Mouse (Mus musculus): ENCODE measurements around the gene Agps.
A peak's percentile ranks its signal among the peaks of the same experiment; 100 is the strongest.
"Not testable (repeated sequence)": the region's sequence is repeated elsewhere in the genome, so short reads cannot be mapped to it uniquely, and the experiment has no call there.

The Agps gene

GRCm38 (mm10) chr2:75929786-75930444, 97.9 kb downstream of the Agps start:
- DNase-seq (ENCODE audit: low spot score in 2 of 2), result no peak

DNA sequence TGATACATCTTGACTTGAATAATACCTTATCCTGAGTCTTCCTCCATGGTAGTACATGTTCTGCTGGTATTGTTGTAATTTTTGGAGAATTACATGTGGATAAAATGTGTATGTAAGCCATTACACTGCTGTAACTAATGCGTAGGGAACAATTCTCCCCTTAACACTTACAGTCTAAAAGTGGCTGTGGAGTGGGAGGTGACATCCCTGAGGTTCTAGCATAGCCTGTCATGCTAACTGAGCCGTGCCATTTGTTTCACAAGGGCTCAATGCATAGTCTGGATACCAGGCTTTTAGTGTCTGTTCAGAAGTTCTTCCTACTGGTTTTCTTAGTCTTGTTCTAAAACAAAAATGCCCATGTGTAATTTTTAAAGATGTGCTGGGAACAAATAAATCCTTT, 99.0 kb downstream of the Agps start:
- DNase-seq (ENCODE audit: low spot score in 2 of 2), result no peak

- DNase-seq (ENCODE audit: low spot score in 2 of 2), result no peak
These were observed 101.6 kb downstream of the Agps start for GRCm38 (mm10) chr2:75933541-75933940.

DNA sequence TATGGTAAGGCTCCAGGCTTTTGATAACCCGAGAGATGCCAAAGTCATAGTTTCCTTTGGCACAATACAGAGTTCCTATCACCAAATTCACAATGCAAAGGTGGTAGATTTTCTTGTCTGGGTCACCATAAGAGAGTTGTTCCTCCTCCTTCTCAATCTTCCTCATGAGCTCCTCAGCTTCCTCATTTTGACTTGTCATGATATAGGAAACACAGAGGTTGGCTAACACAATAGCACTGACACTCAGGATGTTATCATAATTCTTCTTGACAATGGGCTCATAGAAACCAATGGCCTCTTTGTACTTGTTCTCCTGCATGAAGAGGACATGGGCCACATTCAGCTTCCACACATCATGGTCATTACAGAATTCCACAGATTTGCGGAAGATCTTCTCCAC, 104.7 kb downstream of the Agps start:
- not testable (repeated sequence) for DNase-seq (ENCODE audit: low spot score in 2 of 2)

- DNase-seq (ENCODE audit: low spot score in 2 of 2), result not testable (repeated sequence)
These were observed 105.6 kb downstream of the Agps start for GRCm38 (mm10) chr2:75937520-75938116.

GRCm38 (mm10) chr2:75938117-75939063, 106.4 kb downstream of the Agps start, which contains the start of gene Ttc30b:
TSS of gene Ttc30b (minus strand) at chr2:75938585.
- peak; percentile 49 to 68 for DNase-seq (ENCODE audit: low spot score in 2 of 2)

DNA sequence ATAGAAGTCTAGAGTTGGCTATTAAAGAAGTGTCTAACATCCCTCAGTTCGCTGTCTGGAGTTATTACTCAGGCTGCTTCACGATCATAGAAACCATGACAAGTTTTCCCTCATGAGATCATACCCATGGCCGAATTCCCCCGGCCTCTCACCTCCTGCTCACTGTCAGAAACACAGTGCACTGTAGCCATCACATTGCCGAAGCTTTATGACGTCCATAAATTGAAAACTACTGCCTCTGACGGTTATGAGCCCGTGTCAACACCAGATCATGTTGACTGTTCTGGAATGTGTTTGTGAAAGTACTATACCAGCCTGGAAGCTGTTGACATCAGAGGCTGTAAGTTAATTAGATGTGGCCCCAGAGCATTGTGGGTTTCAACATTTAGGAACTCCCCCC, 118.7 kb downstream of the Agps start:
- no peak for DNase-seq (ENCODE audit: low spot score in 2 of 2)

DNA sequence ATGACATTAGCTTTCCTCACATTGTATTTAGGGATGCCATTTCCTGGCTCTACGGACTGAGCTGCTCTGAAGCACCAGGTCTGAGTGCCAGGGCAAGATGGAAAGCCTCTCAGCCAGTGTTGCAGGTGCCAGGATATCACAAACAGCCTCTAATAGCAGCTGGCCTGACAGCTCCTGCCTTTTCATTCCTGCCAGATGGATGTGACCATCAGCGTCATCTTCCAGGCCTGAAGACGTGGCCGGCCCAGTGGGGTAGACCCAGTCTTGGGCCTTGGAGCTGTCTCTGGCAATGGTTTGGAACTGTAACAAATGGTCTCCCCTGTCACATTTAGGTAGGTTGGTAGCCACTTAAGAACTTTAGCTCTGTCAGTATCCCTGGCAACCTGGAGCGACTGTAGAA, 121.3 kb downstream of the Agps start:
- DNase-seq (ENCODE audit: low spot score in 2 of 2), result no peak

DNA sequence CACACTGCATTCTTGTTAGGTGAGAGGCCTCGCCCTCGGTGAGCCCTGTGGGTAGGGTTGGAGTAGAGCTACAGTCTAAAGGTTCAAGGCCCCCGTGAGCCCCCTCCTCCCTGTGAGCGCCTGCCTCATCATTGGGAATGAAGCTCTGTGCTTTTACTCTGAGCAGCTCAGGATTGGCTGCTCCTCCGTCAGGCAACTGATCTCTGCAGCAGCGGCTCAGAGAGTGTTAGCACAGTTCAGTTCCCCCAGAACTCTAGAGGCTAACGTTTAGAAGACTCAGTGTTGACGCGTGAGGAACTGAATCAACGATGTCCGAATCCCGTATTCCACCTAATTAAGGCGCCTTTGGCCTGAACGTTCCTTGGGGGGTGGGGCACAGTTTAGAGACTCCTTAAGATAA, 123.7 kb downstream of the Agps start:
- DNase-seq (ENCODE audit: low spot score in 2 of 2), result no peak

GRCm38 (mm10) chr2:75959183-75959849, 127.3 kb downstream of the Agps start:
- no peak for DNase-seq (ENCODE audit: low spot score in 2 of 2)

DNA sequence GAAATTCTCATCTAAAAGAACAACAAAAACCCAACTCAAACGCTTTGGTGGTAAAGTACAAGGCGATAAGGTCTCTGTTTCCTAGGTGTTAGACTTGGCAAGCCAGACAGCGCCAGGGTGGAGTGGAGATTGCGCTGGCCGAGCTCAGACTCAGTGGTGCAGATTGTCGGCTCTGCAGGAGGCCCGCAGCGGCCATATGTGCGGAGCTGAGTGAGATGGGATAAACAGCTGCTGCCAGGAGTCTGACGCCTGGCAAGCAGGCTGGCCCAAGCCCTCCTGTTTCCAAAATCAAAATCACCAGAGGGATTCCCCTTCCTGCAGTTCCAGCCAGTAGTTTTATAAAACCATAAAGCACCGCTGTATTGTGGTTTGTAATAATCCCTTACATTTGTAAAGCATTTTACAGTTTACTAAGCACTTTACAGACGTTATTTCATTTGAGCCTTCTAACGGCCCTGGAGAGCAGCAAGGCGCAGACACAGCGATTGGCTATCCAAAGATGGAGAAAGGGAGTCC, 127.9 kb downstream of the Agps start:
- DNase-seq (ENCODE audit: low spot score in 2 of 2), result no peak

DNA sequence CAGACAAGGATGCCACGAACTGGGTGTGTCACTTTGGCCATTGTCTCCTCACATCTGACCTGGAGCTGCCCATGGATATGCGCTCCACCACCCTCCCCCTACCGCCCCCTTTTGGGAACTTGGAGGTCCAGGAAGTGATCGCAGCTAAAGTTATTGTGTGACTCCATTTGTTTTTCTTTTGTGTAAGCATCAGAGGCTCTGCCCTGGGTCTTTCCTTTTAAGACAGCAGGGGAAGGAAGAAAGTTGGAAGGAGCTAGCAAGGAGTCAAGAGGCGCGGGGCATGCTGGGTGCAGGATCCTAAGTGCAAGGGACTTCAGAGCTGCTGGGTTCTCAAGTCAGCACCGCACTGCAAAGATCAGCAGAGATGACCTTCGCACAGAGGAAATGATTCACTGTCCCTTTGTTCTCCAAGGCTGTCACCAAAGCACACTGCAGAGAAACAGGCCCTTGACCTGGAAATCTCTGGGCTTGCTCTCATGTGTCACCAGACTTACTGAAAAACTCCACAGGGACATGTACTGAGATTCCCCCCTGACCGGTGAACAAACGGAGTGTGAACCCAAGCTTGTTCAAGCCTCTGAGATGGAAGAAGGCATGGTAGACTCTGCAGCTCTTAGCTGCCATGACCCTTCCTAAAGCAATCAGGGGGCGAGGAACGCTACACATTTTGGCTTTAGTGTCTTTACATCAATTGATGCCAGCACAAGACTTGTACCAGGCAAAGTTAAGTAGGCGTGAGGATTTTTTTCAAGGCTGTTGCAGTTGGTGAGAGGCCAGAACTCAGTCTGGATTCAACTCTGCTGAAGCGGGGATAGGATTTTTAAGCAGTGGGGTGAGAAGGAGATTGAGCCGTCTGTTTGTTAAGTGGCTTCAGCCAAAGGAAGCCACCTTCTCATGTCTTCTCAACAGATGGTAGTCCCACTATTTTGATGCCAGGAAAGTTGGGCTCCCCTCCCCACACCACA, 128.7 kb downstream of the Agps start:
- DNase-seq (ENCODE audit: low spot score in 2 of 2), result no peak

DNA sequence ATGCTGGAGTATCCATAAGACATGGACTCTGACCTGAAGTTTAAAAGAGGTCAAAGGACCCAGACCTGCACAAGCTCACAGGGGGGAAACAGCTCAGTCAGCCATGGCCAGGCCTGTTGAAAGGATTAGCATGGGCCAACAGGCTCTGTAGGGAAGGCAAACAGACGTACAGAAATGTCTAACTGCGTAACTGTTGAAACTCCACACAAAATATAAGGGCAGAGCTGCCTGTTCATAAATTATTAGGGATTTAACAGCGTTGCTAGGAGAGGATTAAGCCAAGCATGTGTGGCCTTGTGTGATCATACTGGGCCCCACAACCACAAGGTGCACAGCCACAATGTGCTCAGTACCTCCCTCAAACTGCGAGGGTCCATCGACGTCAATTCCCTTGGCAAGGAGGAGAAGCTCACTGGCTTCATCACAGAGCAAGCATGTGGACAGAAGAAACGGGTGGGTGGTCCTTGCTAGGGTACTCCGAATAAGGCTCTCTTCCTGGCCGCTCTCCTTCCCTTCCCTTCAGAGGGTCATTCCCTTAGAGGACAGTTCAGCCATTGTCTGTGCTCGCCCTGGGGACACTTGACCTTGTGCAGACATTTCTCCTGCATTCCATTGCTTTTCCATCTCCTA, 131.3 kb downstream of the Agps start:
- DNase-seq (ENCODE audit: low spot score in 2 of 2), result no peak

DNA sequence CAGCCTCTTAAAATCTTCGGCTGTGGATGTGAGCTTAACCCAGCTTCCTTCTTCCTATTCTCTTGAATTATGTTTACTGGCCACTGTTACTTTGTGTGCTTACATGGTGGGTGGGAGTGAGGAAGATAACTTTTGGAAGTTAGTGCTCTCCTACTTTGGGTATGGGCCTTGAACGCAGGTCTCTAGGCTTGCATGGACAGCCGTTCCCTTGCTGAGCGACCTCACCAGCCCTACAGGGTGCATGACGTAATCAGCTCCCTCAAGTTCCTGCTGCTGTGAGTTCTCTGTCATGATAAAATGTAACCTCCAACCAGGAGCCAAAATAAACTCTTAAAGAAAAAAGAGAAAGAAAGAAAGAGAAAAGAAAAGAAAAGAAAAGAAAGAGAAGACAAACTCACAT, 132.1 kb downstream of the Agps start:
- no peak for DNase-seq (ENCODE audit: low spot score in 2 of 2)

DNA sequence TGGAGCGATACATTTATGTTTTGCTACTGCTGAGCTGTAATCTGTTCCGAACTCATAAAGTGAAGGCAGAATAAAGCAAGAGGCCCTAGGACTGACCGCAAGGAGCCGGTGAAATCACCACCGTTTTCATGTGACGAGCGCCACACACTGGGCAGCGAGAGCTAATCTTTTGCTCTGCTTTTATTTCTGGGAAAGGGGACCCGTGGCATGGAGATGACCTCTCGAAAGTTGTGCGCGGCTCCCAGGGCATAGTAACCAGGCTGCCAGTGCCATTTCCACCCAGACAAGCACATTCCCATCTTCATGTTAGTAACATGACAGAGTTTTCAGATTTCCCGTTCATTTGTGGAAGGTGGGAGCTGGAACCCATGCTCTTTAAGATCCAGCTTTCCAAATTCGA, 132.5 kb downstream of the Agps start:
- DNase-seq (ENCODE audit: low spot score in 2 of 2), result peak in 1 of 2 experiments; percentile 13

- DNase-seq (ENCODE audit: low spot score in 2 of 2), result peak; percentile 40 to 66
These were observed 133.0 kb downstream of the Agps start for GRCm38 (mm10) chr2:75964972-75965371.

- DNase-seq (ENCODE audit: low spot score in 2 of 2), result no peak
These were observed 142.2 kb downstream of the Agps start for GRCm38 (mm10) chr2:75974131-75974530.

DNA sequence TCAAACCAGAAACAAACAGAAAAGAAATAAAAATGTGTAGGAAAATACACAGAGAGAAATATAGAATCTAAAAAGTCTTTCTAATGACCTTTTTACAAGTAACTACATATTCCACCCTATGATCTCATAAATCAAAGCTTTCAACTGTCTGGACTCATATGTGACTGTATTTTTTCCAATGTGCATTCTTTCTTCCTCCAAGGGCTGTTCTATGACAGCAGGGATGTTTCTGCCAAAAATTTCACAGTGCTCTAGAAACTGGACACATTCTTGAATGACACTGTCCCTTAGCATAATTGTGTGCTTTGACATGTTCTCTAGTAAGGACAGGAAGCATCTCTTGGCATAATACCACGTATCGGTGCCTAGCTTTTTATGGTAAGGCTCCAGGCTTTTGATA, 144.1 kb downstream of the Agps start:
- not testable (repeated sequence) for DNase-seq (ENCODE audit: low spot score in 2 of 2)

GRCm38 (mm10) chr2:75977752-75978368, 145.9 kb downstream of the Agps start, which contains the start of gene Ttc30a2:
TSS of gene Ttc30a2 (minus strand) at chr2:75978170.
- DNase-seq (ENCODE audit: low spot score in 2 of 2), result peak; percentile 29
